Mouse (Mus musculus) cerebellum, postnatal 25 days (tissue): Measurements from ENCODE around the gene Mbnl2.
A peak's percentile ranks its signal among the peaks of the same experiment; 100 is the strongest.

ENCODE experiments used
- DNase-seq, 2 experiments: peaks; one replicate each; pipeline ENCODE4 v3.0.0; 2021; ENCODE audit warnings: mixed read lengths in 2 of 2

Gene Mbnl2

GRCm38 (mm10) chr14:120433931-120434398 is 158.5 kb downstream of the Mbnl2 start:
- DNase-seq, result peak in 1 of 2 experiments; percentile 25

- DNase-seq, result no peak
Measured at GRCm38 (mm10) chr14:120434831-120435230, 159.4 kb downstream of the Mbnl2 start.

- DNase-seq, result no peak
Measured at GRCm38 (mm10) chr14:120440716-120441115, 165.2 kb downstream of the Mbnl2 start.

DNA sequence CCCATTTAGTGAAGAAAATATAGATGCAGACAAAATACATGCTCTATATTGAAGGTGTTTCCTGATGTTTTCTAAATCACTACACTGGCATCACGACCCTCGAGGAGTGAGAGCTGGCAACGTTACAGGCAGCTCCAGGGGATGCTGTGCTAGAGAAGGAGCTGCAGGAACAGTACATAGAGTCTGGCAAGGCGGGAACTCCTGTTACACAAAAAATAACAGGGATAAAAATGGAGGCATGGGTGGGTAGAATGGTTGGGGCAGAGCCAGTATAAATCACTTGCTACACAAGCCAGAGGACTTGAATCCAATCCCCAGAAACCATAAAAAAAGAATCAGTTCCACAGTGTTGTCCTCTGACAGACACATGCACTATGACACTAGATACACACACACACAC is 165.8 kb downstream of the Mbnl2 start:
- no peak for DNase-seq

GRCm38 (mm10) chr14:120441836-120442235 is 166.4 kb downstream of the Mbnl2 start:
- no peak for DNase-seq

DNA sequence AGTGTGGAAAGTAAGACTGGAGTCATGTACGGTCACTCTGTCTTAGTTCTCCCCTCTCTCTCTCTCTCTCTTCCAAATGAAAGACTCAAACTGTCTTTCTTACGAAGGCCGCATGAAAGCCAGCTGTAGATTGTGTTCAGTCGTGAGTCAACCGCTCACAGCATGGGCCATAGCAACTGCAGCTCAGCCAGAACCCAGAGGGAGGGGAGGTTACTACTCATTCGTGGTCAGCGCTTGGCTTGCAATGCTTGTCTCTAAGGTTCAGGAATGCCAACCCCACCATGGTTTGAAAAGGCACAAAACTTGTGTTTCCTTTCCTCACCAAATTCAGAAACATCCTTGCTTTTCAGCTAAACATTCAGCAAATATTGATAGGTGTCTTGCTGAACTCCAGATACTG is 178.8 kb downstream of the Mbnl2 start:
- no peak for DNase-seq

DNA sequence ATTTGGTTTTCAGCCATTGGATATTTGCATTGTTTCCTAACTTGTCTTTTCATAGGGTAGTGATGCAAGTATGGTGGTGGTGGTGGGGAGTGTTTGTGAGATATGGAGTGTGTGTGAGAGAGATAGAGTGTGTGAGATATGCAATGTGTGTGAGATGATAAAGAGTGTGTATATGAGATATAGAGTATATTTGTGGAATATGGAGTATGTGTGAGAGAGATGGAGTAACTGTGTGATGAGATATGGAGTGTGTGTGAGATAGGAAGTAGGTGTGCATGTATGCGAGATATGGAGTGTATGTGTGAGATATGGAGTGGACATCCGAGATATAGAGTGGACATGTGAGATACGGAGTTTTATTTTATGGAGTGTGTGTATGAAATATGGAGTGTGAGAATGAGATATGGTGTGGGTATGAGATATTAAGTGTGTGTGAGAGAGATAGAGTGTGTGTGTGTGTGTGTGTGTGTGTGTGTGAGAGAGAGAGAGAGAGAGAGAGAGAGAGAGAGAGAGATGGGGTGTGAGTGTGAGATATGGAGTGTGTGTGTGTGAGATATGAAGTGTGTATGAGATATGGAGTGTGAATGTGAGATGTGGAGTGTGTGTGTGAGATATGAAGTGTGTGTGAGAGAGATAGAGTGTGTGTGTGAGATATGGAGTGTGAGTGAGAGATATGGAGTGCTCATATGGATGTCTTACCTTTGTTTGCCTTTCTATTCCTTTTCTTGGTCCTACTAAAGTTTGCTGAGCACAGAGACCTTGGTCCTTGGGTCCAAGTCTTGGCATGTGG is 188.7 kb downstream of the Mbnl2 start:
- DNase-seq, result no peak

- peak; percentile 37 to 43 for DNase-seq
Measured at GRCm38 (mm10) chr14:120466816-120467215, 191.3 kb downstream of the Mbnl2 start.

GRCm38 (mm10) chr14:120469126-120469790 is 193.8 kb downstream of the Mbnl2 start:
- DNase-seq, result no peak

DNA sequence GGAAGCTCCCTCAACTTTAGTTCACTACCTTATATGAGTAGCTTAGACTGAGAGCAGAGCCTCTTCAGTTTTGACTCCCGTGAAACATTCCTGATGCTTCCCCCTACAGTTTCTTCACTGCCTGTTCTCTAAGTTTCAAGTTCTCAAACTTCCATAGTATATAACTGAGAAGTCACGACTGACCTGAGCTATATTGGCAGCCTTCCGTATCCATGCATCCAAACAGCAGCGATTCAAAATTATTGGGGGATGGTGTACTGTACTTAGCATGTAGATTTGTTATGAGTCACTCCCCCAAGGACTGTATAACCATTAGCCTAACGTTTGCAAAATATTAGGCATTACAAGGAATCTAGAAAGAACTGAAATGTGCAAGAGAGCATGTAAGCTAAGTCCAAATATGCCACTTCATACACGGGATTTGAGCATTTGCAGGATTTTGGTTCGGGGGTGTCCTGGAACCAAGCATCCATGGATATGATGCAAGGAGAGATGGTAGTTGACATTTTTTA is 200.8 kb downstream of the Mbnl2 start:
- no peak for DNase-seq

- peak; percentile 99 to 100 for DNase-seq
Measured at GRCm38 (mm10) chr14:120477288-120477981, 202.0 kb downstream of the Mbnl2 start.

- DNase-seq, result peak; percentile 98
Measured at GRCm38 (mm10) chr14:120477982-120478568, 202.6 kb downstream of the Mbnl2 start, which contains the start of gene Rap2a. Gene Rap2a, plus strand, starts transcription at chr14:120478444.

- no peak for DNase-seq
Measured at GRCm38 (mm10) chr14:120478641-120479341, 203.3 kb downstream of the Mbnl2 start.

DNA sequence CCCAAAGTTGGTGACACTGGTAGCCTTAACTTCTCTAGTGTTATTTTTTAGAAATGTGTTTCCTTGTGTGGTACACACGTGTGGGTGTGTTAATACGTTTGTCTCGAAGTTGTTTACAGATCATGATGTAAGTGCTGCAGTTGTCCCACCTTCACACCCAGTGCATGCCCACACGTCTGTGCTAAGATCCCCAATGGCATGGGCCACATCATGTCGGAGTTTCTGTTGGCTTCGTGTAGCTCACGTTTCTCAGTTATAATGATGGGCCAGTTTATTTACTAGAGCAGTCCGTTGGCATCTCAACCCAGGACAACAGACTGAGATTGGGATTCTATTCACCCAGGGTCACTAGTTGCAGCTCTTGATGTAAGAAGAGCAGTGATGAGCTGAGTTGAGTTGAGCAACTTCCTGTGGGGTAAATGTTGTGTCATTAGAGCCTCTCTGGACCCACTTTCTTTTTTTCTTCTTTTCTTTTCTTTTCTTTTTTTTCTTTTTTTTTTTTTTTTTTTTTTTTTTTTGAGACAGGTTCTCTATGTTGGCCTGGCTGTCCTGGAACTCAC is 205.0 kb downstream of the Mbnl2 start:
- no peak for DNase-seq

DNA sequence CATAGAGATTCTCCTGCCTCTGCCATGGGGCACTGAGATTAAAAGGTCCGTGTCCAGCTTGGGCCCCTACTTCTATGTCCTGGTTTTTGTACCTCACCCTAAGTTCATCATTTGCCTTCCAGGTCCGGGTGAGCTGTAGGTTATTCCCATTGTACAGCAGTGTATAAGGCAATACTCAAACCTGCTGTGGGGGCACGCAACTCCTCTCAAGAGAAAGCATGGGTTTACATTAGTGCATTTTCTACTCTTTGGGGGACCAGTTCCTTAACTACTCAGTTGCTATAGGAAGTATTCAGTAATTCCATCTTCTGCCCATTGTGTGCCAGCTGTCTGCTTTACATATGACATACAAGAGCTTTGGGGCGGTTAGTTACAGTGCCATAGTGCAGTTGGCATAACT is 205.5 kb downstream of the Mbnl2 start:
- no peak for DNase-seq
